Mouse (Mus musculus): ENCODE data around the gene Ptprd.

GRCm38 (mm10) chr4:76354167-76354566, 1857.6 kb downstream of the Ptprd start:
- TF ChIP-seq NANOG (IDR thresholded peaks at IDR 0.05; ENCODE audit: borderline replicate concordance, low read length), result no peak
- TF ChIP-seq CTCF (conservative IDR thresholded peaks at IDR 0.05; ENCODE audit: low read length), result no peak
